8 mouse cellular contexts compared by ENCODE assay signal in the genomic region with DNA sequence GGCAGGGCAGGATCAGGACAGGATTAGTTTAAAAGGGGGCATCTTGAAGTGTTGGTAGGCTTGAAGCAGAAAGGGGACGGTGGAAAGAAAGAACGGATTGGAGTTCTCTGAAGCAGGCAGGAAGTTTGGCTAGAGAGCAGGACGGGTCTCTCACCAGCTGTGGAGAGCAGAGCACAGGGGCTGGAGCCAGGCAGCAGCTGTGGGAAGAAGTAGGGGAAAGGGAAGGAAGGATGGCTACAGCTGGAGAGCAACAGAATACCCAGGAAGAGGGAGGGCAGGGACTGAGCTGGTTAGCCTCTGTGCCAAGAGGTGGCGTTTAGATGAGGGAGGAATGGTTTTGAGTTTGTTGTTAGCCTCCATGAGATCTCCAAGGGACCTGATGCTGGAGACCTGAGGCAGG. TPM values are rescaled to one million over a fixed set of nuclear protein-coding genes. Genes with fewer than 3 reads are reported as not detected.
DNase-seq lines count a peak whose midpoint lies in the region; ATAC-seq and TF ChIP-seq lines count a peak whose summit lies in the region.

No protein-coding gene starts in this region.

- peak; percentile 30; the same call in 1 of the 2 replicates for ATAC-seq in kidney, embryonic 14.5 days (ENCODE audit: low FRiP score, low TSS enrichment)
- ATAC-seq in inflammation-experienced regulatory T-cells, adult 6 months = no peak

- no peaks in the 10 kb centered on the region for H3K36me3 ChIP-seq in kidney, embryonic 14.5 days (ENCODE audit: control insufficient read depth, insufficient read depth, low read length)
- H3K36me3 ChIP-seq in heart, embryonic 10.5 days = peaks cover 3% of the 10 kb centered on the region; the same call in 1 of the 2 replicates
- no peaks in the 10 kb centered on the region; the same call in 1 of the 2 replicates for H3K36me3 ChIP-seq in limb, embryonic 10.5 days
- no peaks in the 10 kb centered on the region for H3K36me3 ChIP-seq in myocyte (ENCODE audit: control insufficient read depth, insufficient read depth)

- 28% methylated on average over 4 of the region's 4 CpGs for WGBS in kidney, embryonic 14.5 days
- 10% methylated on average over 4 of the region's 4 CpGs for WGBS in heart, embryonic 10.5 days
- 28% methylated on average over 4 of the region's 4 CpGs for WGBS in limb, embryonic 10.5 days

- H3K27me3 ChIP-seq in kidney, embryonic 14.5 days (ENCODE audit: control insufficient read depth, insufficient read depth, low read length) = no peaks in the 10 kb centered on the region; the same call in 1 of the 2 replicates
- H3K27me3 ChIP-seq in heart, embryonic 10.5 days (ENCODE audit: insufficient read depth, poor library complexity, severe bottlenecking) = peaks cover 5% of the 10 kb centered on the region; the same call in 1 of the 2 replicates
- H3K27me3 ChIP-seq in limb, embryonic 10.5 days (ENCODE audit: low read depth, poor library complexity, severe bottlenecking) = peaks cover 25% of the 10 kb centered on the region
- no peaks in the 10 kb centered on the region for H3K27me3 ChIP-seq in myocyte (ENCODE audit: control insufficient read depth, insufficient read depth, insufficient read length)

- TF ChIP-seq POLR2A in myocyte (IDR thresholded peaks at IDR 0.05; ENCODE audit: insufficient read length, low read depth) = no peak

- peaks cover 23% of the 10 kb centered on the region for H3K4me1 ChIP-seq in kidney, embryonic 14.5 days (ENCODE audit: control insufficient read depth, insufficient read depth, low read length)
- H3K4me1 ChIP-seq in heart, embryonic 10.5 days = peaks cover 42% of the 10 kb centered on the region
- H3K4me1 ChIP-seq in limb, embryonic 10.5 days = peaks cover 45% of the 10 kb centered on the region

- H3K9ac ChIP-seq in kidney, embryonic 14.5 days (ENCODE audit: low read depth, low read length) = no peak overlapping the region

- DNase-seq in kidney, adult 11 months = no peak
- DNase-seq in heart, embryonic 10.5 days (ENCODE audit: low spot score) = no peak
- DNase-seq in limb, embryonic 10.5 days (ENCODE audit: low spot score) = no peak
- no peak for DNase-seq in cerebellum, adult 9-10 months
- DNase-seq in adrenal gland, postnatal 25 days = no peak

- no peak overlapping the region for H3ac ChIP-seq in myocyte (ENCODE audit: control insufficient read depth, insufficient read length)

- H3K4me3 ChIP-seq in kidney, embryonic 14.5 days (ENCODE audit: low read length) = no peak overlapping the region
- peak overlapping the region; percentile 95; the same call in 1 of the 2 replicates for H3K4me3 ChIP-seq in heart, embryonic 10.5 days
- 0 out of 2 replicates have a peak overlapping the region, but pooled peaks have one; percentile 6 for H3K4me3 ChIP-seq in limb, embryonic 10.5 days
- no peak overlapping the region for H3K4me3 ChIP-seq in myocyte

- peaks cover 20% of the 10 kb centered on the region for H3K79me2 ChIP-seq in myocyte (ENCODE audit: control insufficient read depth, insufficient read depth)

- no peaks in the 10 kb centered on the region for H3K9me3 ChIP-seq in kidney, embryonic 14.5 days (ENCODE audit: control insufficient read depth, low read length)
- H3K9me3 ChIP-seq in heart, embryonic 10.5 days = no peaks in the 10 kb centered on the region
- H3K9me3 ChIP-seq in limb, embryonic 10.5 days (replicated peaks) = no peaks in the 10 kb centered on the region

- H3K4me2 ChIP-seq in kidney, embryonic 14.5 days (replicated peaks; ENCODE audit: low read depth, low read length) = no peak overlapping the region
- H3K4me2 ChIP-seq in myocyte (ENCODE audit: low read depth) = peak overlapping the region; percentile 48

- H3K27ac ChIP-seq in kidney, embryonic 14.5 days (ENCODE audit: low read depth, low read length) = 0 out of 2 replicates have a peak overlapping the region, but pooled peaks have one; percentile 24
- H3K27ac ChIP-seq in heart, embryonic 10.5 days = peak overlapping the region; percentile 52; the same call in 1 of the 2 replicates
- H3K27ac ChIP-seq in limb, embryonic 10.5 days = no peak overlapping the region

TF ChIP-seq in myocyte, 11 proteins besides CTCF, POLR2A, EP300 and RAD21:
- TF ChIP-seq POLR2AphosphoS2 (IDR thresholded peaks at IDR 0.05; ENCODE audit: insufficient read length, low read depth) = no peak
- TF ChIP-seq USF1 (IDR thresholded peaks at IDR 0.05; ENCODE audit: low read depth) = no peak
- TF ChIP-seq MYOG (IDR thresholded peaks at IDR 0.05; ENCODE audit: control insufficient read depth in 1 of 3, insufficient read depth in 1 of 3, insufficient read length in 2 of 3, low read depth in 2 of 3) = peak; percentile 12 to 50 (median 45)
- TF ChIP-seq CEBPB (IDR thresholded peaks at IDR 0.05; ENCODE audit: insufficient read depth, poor library complexity, severe bottlenecking) = no peak
- peak in 2 of 3 experiments; percentile 57 to 79 for TF ChIP-seq MYOD1 (IDR thresholded peaks at IDR 0.05; ENCODE audit: control insufficient read depth in 1 of 3, insufficient read length in 2 of 3, low read depth in 2 of 3)
- no peak for TF ChIP-seq TCF3 (IDR thresholded peaks at IDR 0.05; ENCODE audit: insufficient read length, low read depth)
- TF ChIP-seq MAX (IDR thresholded peaks at IDR 0.05; ENCODE audit: low read depth) = no peak
TF ChIP-seq in myocyte: peak in this region for 2.

RNA-seq across cellular contexts. Expression of a gene that starts 0.7 kb away (rescaled TPM):
- polyA plus RNA-seq in kidney, embryonic 14.5 days (2014; fragmentation: Nextera tagmentation; extraction: Ambion mirVana) = 13.2 and 17.0 TPM in 2 replicates
- polyA plus RNA-seq in heart, embryonic 10.5 days (2016; fragmentation: Nextera tagmentation; extraction: Ambion mirVana) = 15.1 and 17.9 TPM in 2 replicates
- polyA plus RNA-seq in limb, embryonic 10.5 days (2016; fragmentation: Nextera tagmentation; extraction: Ambion mirVana) = 15.0 and 22.6 TPM in 2 replicates
- 40.8 TPM for polyA plus RNA-seq in myocyte (2012; fragmentation: generic; extraction: Trizol)
- polyA plus RNA-seq in inflammation-experienced regulatory T-cells, adult 6 months (2017; shearing (Covaris generic)) = 1 to 10 TPM; 2.0 to 6.4 (median 5.2) TPM
- 50.7 and 68.6 TPM in 2 replicates for total RNA-seq in adrenal gland, postnatal 25 days (2021)

RNA-seq across cellular contexts. Expression of a gene that starts 29.1 kb away (rescaled TPM):
- 39.4 and 50.7 TPM in 2 replicates for polyA plus RNA-seq in kidney, embryonic 14.5 days (2014; fragmentation: Nextera tagmentation; extraction: Ambion mirVana)
- 24.2 and 34.1 TPM in 2 replicates for polyA plus RNA-seq in heart, embryonic 10.5 days (2016; fragmentation: Nextera tagmentation; extraction: Ambion mirVana)
- polyA plus RNA-seq in limb, embryonic 10.5 days (2016; fragmentation: Nextera tagmentation; extraction: Ambion mirVana) = 54.6 and 59.2 TPM in 2 replicates
- polyA plus RNA-seq in myocyte (2012; fragmentation: generic; extraction: Trizol) = 17.7 TPM
- 10 to 100 TPM; 19.3 to 25.6 (median 21.5) TPM for polyA plus RNA-seq in inflammation-experienced regulatory T-cells, adult 6 months (2017; shearing (Covaris generic))
- total RNA-seq in adrenal gland, postnatal 25 days (2021) = 45.8 and 51.8 TPM in 2 replicates

RNA-seq across cellular contexts. Expression of a gene that starts 50.0 kb away (rescaled TPM):
- polyA plus RNA-seq in kidney, embryonic 14.5 days (2014; fragmentation: Nextera tagmentation; extraction: Ambion mirVana) = 273 and 432 TPM in 2 replicates
- 199 and 306 TPM in 2 replicates for polyA plus RNA-seq in heart, embryonic 10.5 days (2016; fragmentation: Nextera tagmentation; extraction: Ambion mirVana)
- polyA plus RNA-seq in limb, embryonic 10.5 days (2016; fragmentation: Nextera tagmentation; extraction: Ambion mirVana) = 365 and 415 TPM in 2 replicates
- 69.9 TPM for polyA plus RNA-seq in myocyte (2012; fragmentation: generic; extraction: Trizol)
- polyA plus RNA-seq in inflammation-experienced regulatory T-cells, adult 6 months (2017; shearing (Covaris generic)) = 10 to 100 TPM; 40.8 to 52.4 (median 50.5) TPM
- 226 and 298 TPM in 2 replicates for total RNA-seq in adrenal gland, postnatal 25 days (2021)

Comparison
In these comparisons a context has a peak if more than half of its experiments do, and no peak if none do; other contexts are left out.
1. H3K4me3 ChIP-seq: peak in heart, embryonic 10.5 days (single experiment) and limb, embryonic 10.5 days (single experiment); none in kidney, embryonic 14.5 days (single experiment) and myocyte (single experiment).